Mouse (Mus musculus): ENCODE results near the gene Nrxn3. TPM values are rescaled to one million over a fixed set of nuclear protein-coding genes. Genes with fewer than 3 reads are reported as not detected.
A peak's percentile ranks its signal among the peaks of the same experiment; 100 is the strongest.

Nrxn3 gene
- total RNA-seq, 2 experiments from 2014 or later, result 183 to 208 TPM

- peak in 1 of 2 experiments; percentile 5 for DNase-seq (ENCODE audit: low spot score in 2 of 2)
- no peak for TF ChIP-seq CTCF (conservative IDR thresholded peaks at IDR 0.05)
- Histone ChIP-seq H3K4me3 (no peak overlapping the region), H3K27ac (peak overlapping the region; percentile 59)
These were observed 567.1 kb downstream of the Nrxn3 start for GRCm38 (mm10) chr12:89289589-89290274.

GRCm38 (mm10) chr12:89290736-89291574 lies 568.3 kb downstream of the Nrxn3 start:
- DNase-seq (ENCODE audit: low spot score in 2 of 2), result no peak
- Histone ChIP-seq H3K27ac (no peak overlapping the region), H3K4me3 (no peak overlapping the region)
- no peak for TF ChIP-seq CTCF (conservative IDR thresholded peaks at IDR 0.05)

DNA sequence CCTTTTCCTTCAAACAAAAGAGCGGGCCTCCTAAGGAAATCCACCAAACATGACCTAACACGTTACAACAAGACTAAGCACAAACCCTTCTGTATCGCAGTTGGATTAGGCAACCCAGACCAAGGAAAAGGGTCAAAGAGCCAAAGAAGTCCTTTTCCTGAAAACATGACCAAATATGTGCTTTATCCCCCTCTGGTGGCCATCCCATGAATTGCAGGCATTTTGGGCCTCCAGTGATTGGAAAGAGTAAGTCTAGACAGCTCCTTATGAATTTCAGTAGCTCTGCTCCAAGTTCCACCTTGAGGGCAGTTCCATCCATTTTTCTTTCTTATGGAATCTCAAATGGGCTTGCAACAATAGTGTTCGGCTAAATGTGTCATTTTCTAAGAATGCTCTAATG lies 579.3 kb downstream of the Nrxn3 start:
- Histone ChIP-seq H3K27ac (no peak overlapping the region), H3K4me3 (no peak overlapping the region)
- peak; percentile 96 for TF ChIP-seq CTCF (conservative IDR thresholded peaks at IDR 0.05)
- DNase-seq (ENCODE audit: low spot score in 2 of 2), result peak; percentile 65 to 81

DNA sequence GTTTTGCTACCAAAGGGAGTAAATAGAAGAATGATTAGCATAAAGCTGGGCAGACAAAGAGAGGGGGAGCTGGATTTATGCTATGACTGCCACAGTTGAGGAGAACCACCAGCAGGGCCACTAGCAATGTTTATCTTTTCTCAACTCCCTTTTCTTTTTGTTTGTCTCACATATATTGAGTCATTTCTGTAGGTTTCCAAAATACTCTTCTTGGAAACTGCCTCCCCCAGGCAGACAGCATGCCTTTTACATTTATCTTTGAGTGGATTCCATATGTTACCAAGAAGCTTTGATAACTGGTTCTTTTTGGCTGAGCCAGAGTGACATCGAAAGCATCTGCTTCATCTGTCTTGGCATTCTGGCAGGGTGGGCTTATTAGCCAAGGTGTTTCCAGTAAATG lies 587.5 kb downstream of the Nrxn3 start:
- TF ChIP-seq CTCF (conservative IDR thresholded peaks at IDR 0.05), result no peak

GRCm38 (mm10) chr12:89312586-89312985 lies 589.9 kb downstream of the Nrxn3 start:
- Histone ChIP-seq H3K4me3 (no peak overlapping the region), H3K27ac (no peak overlapping the region)
- no peak for DNase-seq (ENCODE audit: low spot score in 2 of 2)
- TF ChIP-seq CTCF (conservative IDR thresholded peaks at IDR 0.05), result peak; percentile 74

More for the DNA sequence above, 587.5 kb downstream of the Nrxn3 start:
- H3K27ac ChIP-seq, result no peak overlapping the region
- DNase-seq (ENCODE audit: low spot score in 2 of 2), result no peak
- H3K4me3 ChIP-seq, result no peak overlapping the region

DNA sequence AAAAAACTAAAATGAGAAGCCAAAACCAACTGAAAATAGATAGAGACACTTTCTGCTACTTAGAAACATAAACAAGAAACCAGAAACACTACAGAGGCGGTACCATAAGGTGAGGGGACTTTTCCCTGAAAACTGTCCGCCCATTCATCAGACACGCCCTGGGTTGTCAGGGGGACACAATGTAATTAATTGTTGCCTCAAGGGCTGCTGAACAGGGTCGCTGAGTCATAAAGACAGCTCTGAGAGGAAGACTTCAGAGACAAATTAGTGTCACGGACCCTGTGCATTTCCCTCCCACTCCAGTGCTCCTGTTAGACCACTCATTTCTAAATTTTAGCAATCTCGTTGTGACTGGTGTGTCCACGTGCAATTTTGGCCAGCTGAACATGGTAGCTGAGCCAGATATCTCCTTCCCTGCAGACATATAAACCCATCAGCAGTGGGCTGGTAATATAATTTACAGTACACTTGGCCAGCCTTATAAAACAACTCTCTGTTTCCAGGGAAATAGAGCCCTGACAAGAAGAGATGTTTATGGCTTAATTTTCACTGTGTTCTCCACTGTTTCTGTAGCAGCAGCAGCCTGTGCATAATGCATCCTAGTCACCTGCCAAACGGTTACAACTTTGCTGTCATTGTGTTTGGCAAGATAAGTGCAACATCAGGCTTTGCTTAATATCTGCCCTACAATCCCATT lies 603.3 kb downstream of the Nrxn3 start:
- H3K27ac ChIP-seq, result 0 out of 2 replicates have a peak overlapping the region, but pooled peaks have one; percentile 32
- no peak overlapping the region for H3K4me3 ChIP-seq
- TF ChIP-seq CTCF (conservative IDR thresholded peaks at IDR 0.05), result no peak
- DNase-seq (ENCODE audit: low spot score in 2 of 2), result no peak

DNA sequence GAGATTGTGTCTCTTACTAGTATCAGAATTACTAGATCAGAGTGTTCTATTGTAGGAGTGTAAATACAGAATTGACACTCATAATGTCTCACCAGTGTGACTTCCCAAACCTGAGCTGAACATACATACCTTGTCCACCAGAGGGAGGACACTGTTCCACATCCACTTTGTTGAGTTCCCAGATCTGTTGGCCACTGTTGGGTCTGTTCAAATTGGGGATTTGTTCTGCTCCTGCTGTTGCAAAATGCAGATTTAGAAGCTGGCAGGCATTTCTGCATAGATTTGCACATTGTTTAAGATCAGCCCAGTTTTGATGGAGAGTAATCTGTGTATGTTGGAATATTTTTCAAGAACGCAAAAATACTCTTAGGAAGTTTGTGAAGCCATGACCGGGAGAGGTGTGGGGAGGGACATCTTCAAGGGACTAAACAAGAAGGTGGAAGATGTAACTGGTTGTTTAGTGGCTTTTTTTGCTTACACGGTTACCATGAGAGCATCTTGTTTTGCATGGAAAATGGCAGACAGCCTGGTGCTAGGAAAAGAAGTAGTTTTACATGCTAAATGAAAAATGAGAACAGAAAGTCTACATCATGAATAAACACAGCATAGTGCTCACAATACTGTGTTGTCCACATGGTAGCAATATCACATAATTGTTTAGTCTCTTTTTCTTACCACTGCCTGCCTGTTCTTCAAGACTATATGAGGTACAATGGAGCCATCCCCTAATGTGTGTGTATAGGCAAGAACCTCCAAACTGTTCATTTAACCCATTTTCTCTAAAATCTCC lies 609.0 kb downstream of the Nrxn3 start:
- peak; percentile 78 for TF ChIP-seq CTCF (conservative IDR thresholded peaks at IDR 0.05)
- Histone ChIP-seq H3K27ac (peak overlapping the region; percentile 47), H3K4me3 (no peak overlapping the region)
- peak in 1 of 2 experiments; percentile 46 for DNase-seq (ENCODE audit: low spot score in 2 of 2)

DNA sequence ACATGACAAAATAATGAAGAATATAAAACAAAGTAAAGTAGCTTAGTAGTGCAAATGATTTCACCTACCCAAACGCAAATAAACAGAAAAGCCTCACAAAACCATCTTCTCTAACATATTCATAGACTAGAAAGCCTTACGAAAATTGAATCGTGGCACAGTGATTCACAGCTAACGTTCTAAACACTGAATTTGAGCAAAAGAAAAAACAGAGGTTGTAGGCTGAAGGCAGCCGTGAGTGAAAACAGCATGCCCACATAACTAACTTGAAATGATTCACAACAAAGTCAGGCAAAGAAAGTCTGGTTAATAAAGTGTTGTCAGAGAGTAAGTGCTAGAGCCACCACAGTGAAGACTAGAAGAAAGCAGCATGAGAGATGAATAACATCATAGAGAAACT lies 610.8 kb downstream of the Nrxn3 start:
- H3K4me3 ChIP-seq, result no peak overlapping the region
- H3K27ac ChIP-seq, result peak overlapping the region; percentile 32; the same call in 1 of the 2 replicates
- DNase-seq (ENCODE audit: low spot score in 2 of 2), result no peak
- TF ChIP-seq CTCF (conservative IDR thresholded peaks at IDR 0.05), result no peak

DNA sequence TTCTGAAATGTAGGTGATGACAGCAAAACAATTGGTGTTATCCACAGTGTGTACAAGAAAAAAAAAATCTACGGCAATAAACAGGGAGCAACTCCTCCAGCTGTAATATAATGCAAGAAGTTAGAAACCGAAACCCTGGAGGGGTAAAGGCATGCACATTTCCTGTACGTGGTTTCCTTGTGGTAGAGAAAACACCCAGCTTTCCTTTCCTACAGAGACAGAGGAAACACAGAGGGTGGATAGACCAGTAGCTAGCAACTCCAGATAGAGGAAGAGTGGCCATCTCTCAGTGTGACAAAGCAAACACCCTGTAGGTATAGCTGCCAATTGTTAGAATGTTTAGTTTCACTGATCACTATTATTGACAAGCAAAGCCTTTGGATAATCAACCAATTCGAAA lies 642.2 kb downstream of the Nrxn3 start:
- Histone ChIP-seq H3K27ac (no peak overlapping the region), H3K4me3 (no peak overlapping the region)
- no peak for TF ChIP-seq CTCF (conservative IDR thresholded peaks at IDR 0.05)
- DNase-seq (ENCODE audit: low spot score in 2 of 2), result no peak

DNA sequence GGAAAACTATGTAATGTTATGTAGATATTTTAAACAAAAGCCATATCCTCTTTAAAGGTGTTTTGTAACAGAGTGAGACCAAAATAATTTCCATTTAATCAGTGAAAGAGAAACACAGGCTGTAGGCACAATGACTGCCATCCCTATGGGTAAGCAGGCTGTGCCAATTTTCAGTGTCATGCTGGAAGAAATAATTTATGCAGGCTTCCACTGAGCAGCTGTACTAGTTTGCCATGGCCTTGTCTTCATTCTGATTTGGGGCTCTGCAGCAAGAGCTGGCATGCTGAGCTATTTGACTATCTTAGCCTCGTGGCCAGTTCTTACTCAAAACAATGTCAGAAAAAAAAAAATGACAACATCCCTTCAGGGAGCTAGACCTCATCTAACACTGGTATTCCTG lies 647.3 kb downstream of the Nrxn3 start:
- TF ChIP-seq CTCF (conservative IDR thresholded peaks at IDR 0.05), result no peak
- Histone ChIP-seq H3K27ac (peak overlapping the region; percentile 55), H3K4me3 (no peak overlapping the region)
- DNase-seq (ENCODE audit: low spot score in 2 of 2), result no peak

DNA sequence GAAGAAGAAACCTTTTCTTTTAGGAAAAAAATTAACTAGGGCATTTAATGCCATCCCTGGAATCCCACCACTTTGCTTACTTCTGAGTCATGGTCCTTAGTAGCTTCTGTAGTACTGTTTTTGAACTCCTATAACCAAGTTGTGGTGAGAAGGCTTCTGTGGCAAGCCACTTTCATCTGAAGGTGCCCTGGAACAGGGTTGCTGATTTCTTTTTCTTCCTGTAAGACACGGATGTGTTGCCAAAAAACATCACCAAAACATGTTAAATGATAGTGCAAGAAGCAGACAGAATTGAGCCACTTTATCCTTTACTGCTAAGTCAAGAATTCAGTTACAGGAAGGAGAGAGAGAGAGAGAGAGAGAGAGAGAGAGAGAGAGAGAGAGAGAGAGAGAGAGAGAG lies 653.9 kb downstream of the Nrxn3 start:
- no peak for TF ChIP-seq CTCF (conservative IDR thresholded peaks at IDR 0.05)
- no peak for DNase-seq (ENCODE audit: low spot score in 2 of 2)
- Histone ChIP-seq H3K4me3 (no peak overlapping the region), H3K27ac (peak overlapping the region; percentile 90)

DNA sequence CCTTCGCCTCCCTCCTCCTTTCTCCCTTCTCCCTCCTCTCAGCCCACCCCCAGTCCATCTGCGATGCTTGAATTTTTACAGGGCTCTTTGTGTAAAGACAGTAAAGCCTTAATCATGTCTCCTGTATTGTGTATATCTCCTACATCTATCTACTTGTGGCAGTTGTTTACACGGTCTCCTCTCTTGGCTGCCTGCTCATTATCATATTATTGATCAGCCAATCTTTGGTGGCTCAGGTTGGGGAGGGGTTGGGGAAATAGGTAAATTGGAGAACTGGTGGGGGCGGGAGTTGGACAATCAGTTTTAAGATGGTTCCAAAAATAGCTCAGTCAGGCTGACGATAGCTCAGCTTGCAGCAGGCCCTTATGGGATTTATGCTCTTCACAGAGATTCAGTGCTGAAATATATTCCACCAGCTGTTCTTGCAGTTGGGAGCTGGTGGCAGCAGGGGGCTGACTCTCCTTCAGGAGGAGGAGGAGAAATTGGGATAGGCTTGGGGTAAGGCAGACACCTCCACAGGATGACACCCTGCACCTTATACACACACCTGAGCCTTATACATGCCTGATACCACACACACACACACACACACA lies 654.5 kb downstream of the Nrxn3 start:
- H3K4me3 ChIP-seq, result no peak overlapping the region
- TF ChIP-seq CTCF (conservative IDR thresholded peaks at IDR 0.05), result peak; percentile 37
- peak overlapping the region; percentile 90 for H3K27ac ChIP-seq

More for the DNA sequence above, 654.5 kb downstream of the Nrxn3 start:
- peak; percentile 65 to 87 for DNase-seq (ENCODE audit: low spot score in 2 of 2)

Data from layer of hippocampus, adult 2 months (tissue).